ENCODE assay signal across 13 mouse cellular contexts in the genomic region with DNA sequence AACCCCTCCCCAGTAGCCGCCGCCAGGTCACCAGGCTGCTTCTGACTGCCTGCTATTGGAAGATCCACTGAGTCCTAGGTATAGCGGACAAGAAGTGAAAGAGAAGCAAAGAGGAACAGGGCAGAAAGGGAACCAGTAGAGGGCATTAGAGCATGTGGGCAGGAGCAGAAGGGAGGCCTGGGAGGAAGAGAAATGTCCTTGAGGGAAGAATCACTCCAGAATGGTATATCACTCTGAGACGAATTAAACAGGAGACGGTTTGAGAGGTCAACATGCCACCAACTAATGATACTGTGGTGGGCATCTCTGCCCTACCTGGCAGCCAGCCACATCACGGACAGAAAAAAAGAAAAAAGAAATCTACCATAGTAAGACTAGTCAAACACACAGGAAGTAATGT. TPM values are rescaled to one million over a fixed set of nuclear protein-coding genes. Genes with fewer than 3 reads are reported as not detected.
DNase-seq lines count a peak whose midpoint lies in the region; ATAC-seq and TF ChIP-seq lines count a peak whose summit lies in the region.
"Had no signal": no experiment of that assay in that cellular context is flagged by ENCODE, and none has a peak within 500 bp of the region (broad histone marks: within the 10 kb centered on the region; RNA-seq: fewer than 3 reads in every experiment).

No protein-coding gene starts in this region.

- TF ChIP-seq EP300 in heart, postnatal 0 days (IDR thresholded peaks at IDR 0.05; ENCODE audit: low read depth): no peak

- H3K4me1 ChIP-seq in heart, postnatal 0 days (ENCODE audit: control insufficient read depth, insufficient read depth): peaks cover 10% of the 10 kb centered on the region
- peaks cover 5% of the 10 kb centered on the region; the same call in 1 of the 2 replicates for H3K4me1 ChIP-seq in heart, embryonic 11.5 days (ENCODE audit: control insufficient read depth, insufficient read depth, low read length)
- H3K4me1 ChIP-seq in midbrain, postnatal 0 days (ENCODE audit: insufficient read depth, low read length): peaks cover 2% of the 10 kb centered on the region; the same call in 1 of the 2 replicates
- no peaks in the 10 kb centered on the region for H3K4me1 ChIP-seq in midbrain, embryonic 11.5 days (ENCODE audit: control insufficient read depth, insufficient read depth, low read length)
- peaks cover 55% of the 10 kb centered on the region for H3K4me1 ChIP-seq in embryonic facial prominence, embryonic 10.5 days

- intact Hi-C loops in gastrocnemius, postnatal 36 days (cut with DNase I): loop anchor here (10.0 kb wide), 1 partner anchor 196 kb away; no protein-coding TSS in a partner anchor

- no peaks in the 10 kb centered on the region for H3K9me3 ChIP-seq in heart, postnatal 0 days (replicated peaks; ENCODE audit: control insufficient read depth, low read length)
- no peaks in the 10 kb centered on the region for H3K9me3 ChIP-seq in heart, embryonic 11.5 days (replicated peaks; ENCODE audit: control insufficient read depth, low read length)
- no peaks in the 10 kb centered on the region for H3K9me3 ChIP-seq in midbrain, postnatal 0 days (ENCODE audit: low read length)
- no peaks in the 10 kb centered on the region for H3K9me3 ChIP-seq in midbrain, embryonic 11.5 days (ENCODE audit: control insufficient read depth, low read length)
- no peaks in the 10 kb centered on the region for H3K9me3 ChIP-seq in embryonic facial prominence, embryonic 10.5 days
- H3K9me3 ChIP-seq: embryonic facial prominence, embryonic 12.5 days had no signal

- ATAC-seq in heart, postnatal 0 days (ENCODE audit: insufficient read depth, low read depth): 0 out of 2 replicates have a peak, but pooled peaks have one; percentile 20
- no peak for ATAC-seq in heart, embryonic 11.5 days (replicated peaks; ENCODE audit: insufficient number of reproducible peaks, low FRiP score, low TSS enrichment)
- ATAC-seq in midbrain, postnatal 0 days (ENCODE audit: low FRiP score): no peak
- no peak for ATAC-seq in midbrain, embryonic 11.5 days (ENCODE audit: low FRiP score)

- H3K27me3 ChIP-seq in heart, postnatal 0 days (ENCODE audit: control insufficient read depth, insufficient read depth, low read length): no peaks in the 10 kb centered on the region
- no peaks in the 10 kb centered on the region for H3K27me3 ChIP-seq in heart, embryonic 11.5 days (ENCODE audit: control insufficient read depth, insufficient read depth, low read length)
- no peaks in the 10 kb centered on the region for H3K27me3 ChIP-seq in midbrain, postnatal 0 days (ENCODE audit: insufficient read depth, low read length)
- H3K27me3 ChIP-seq in midbrain, embryonic 11.5 days (ENCODE audit: control insufficient read depth, insufficient read depth, low read length): no peaks in the 10 kb centered on the region
- H3K27me3 ChIP-seq in embryonic facial prominence, embryonic 10.5 days (replicated peaks; ENCODE audit: low read depth, poor library complexity, severe bottlenecking): peaks cover 7% of the 10 kb centered on the region; the same call in 1 of the 2 replicates
- H3K27me3 ChIP-seq: embryonic facial prominence, embryonic 12.5 days had no signal

- no peak overlapping the region for H3K4me3 ChIP-seq in heart, postnatal 0 days (ENCODE audit: low read depth, low read length)
- no peak overlapping the region for H3K4me3 ChIP-seq in heart, embryonic 11.5 days (ENCODE audit: low read depth, low read length)
- H3K4me3 ChIP-seq in midbrain, postnatal 0 days (ENCODE audit: low read depth, low read length): no peak overlapping the region
- no peak overlapping the region for H3K4me3 ChIP-seq in midbrain, embryonic 11.5 days (ENCODE audit: low read depth, low read length)
- no peak overlapping the region for H3K4me3 ChIP-seq in embryonic facial prominence, embryonic 10.5 days
- H3K4me3 ChIP-seq: embryonic facial prominence, embryonic 12.5 days had no signal

- no peaks in the 10 kb centered on the region for H3K36me3 ChIP-seq in heart, postnatal 0 days (replicated peaks; ENCODE audit: control insufficient read depth, insufficient read depth, low read length)
- H3K36me3 ChIP-seq in heart, embryonic 11.5 days (ENCODE audit: control insufficient read depth, insufficient read depth, low read length): no peaks in the 10 kb centered on the region
- no peaks in the 10 kb centered on the region for H3K36me3 ChIP-seq in midbrain, postnatal 0 days (ENCODE audit: insufficient read depth, low read length)
- H3K36me3 ChIP-seq in midbrain, embryonic 11.5 days (ENCODE audit: control insufficient read depth, insufficient read depth, low read length): no peaks in the 10 kb centered on the region
- no peaks in the 10 kb centered on the region for H3K36me3 ChIP-seq in embryonic facial prominence, embryonic 10.5 days (replicated peaks)
- H3K36me3 ChIP-seq: embryonic facial prominence, embryonic 12.5 days had no signal

- TF ChIP-seq CTCF in heart, postnatal 0 days (IDR thresholded peaks at IDR 0.05; ENCODE audit: low read depth): peak; percentile 46
- TF ChIP-seq CTCF in midbrain, postnatal 0 days (IDR thresholded peaks at IDR 0.05): peak; percentile 52

- no peak for DNase-seq in heart, postnatal 0 days (ENCODE audit: low spot score)
- DNase-seq in midbrain, postnatal 0 days (ENCODE audit: low spot score): no peak
- no peak for DNase-seq in midbrain, embryonic 11.5 days (ENCODE audit: low spot score, missing footprints)
- peak; percentile 47 to 58 for DNase-seq in cerebellum, postnatal 14 days
- no peak for DNase-seq in embryonic facial prominence, embryonic 10.5 days (ENCODE audit: low spot score)
- DNase-seq in spleen, postnatal 4 days (ENCODE audit: low spot score in 2 of 2): no peak
- DNase-seq in gastrocnemius, postnatal 36 days: no peak
- DNase-seq: thymus, postnatal 14 days had no signal

- no peak overlapping the region for H3K4me2 ChIP-seq in heart, postnatal 0 days (ENCODE audit: low read depth, low read length)
- H3K4me2 ChIP-seq in heart, embryonic 11.5 days: no peak overlapping the region
- no peak overlapping the region for H3K4me2 ChIP-seq in midbrain, postnatal 0 days (ENCODE audit: low read depth, low read length, poor library complexity, severe bottlenecking)
- no peak overlapping the region for H3K4me2 ChIP-seq in midbrain, embryonic 11.5 days
- H3K4me2 ChIP-seq: embryonic facial prominence, embryonic 12.5 days had no signal

- H3K27ac ChIP-seq in heart, postnatal 0 days (ENCODE audit: low read depth): no peak overlapping the region
- no peak overlapping the region for H3K27ac ChIP-seq in heart, embryonic 11.5 days (ENCODE audit: low read depth, low read length)
- no peak overlapping the region for H3K27ac ChIP-seq in midbrain, postnatal 0 days (ENCODE audit: low read depth, low read length)
- no peak overlapping the region for H3K27ac ChIP-seq in midbrain, embryonic 11.5 days (ENCODE audit: low read depth, low read length)
- H3K27ac ChIP-seq in embryonic facial prominence, embryonic 10.5 days (replicated peaks): no peak overlapping the region
- H3K27ac ChIP-seq: embryonic facial prominence, embryonic 12.5 days had no signal

- 70% methylated on average over 6 of the region's 6 CpGs for WGBS in heart, postnatal 0 days
- 76% methylated on average over 6 of the region's 6 CpGs for WGBS in heart, embryonic 11.5 days (ENCODE audit: insufficient replicate concordance)
- 86% methylated on average over 6 of the region's 6 CpGs for WGBS in midbrain, postnatal 0 days
- 92% methylated on average over 6 of the region's 6 CpGs for WGBS in midbrain, embryonic 11.5 days
- 85% methylated on average over 6 of the region's 6 CpGs for WGBS in embryonic facial prominence, embryonic 10.5 days

- H3K9ac ChIP-seq in heart, postnatal 0 days (replicated peaks; ENCODE audit: low read depth, low read length): no peak overlapping the region
- no peak overlapping the region for H3K9ac ChIP-seq in heart, embryonic 11.5 days (ENCODE audit: low read depth, low read length)
- H3K9ac ChIP-seq in midbrain, postnatal 0 days (replicated peaks; ENCODE audit: low read length, poor library complexity, severe bottlenecking): no peak overlapping the region
- H3K9ac ChIP-seq in midbrain, embryonic 11.5 days (ENCODE audit: low read length): no peak overlapping the region
- H3K9ac ChIP-seq: embryonic facial prominence, embryonic 12.5 days had no signal

RNA-seq across cellular contexts. Expression of a gene that starts 9.9 kb away (rescaled TPM):
- not detected in 2 replicates for total RNA-seq in heart, postnatal 0 days (2014; rRNA removed; ENCODE audit: low replicate concordance)
- 0.08 TPM in 1 of 2 replicates, not detected in the other for polyA plus RNA-seq in heart, postnatal 0 days (2015; fragmentation: Nextera tagmentation; extraction: Ambion mirVana)
- not detected in 2 replicates for polyA plus RNA-seq in heart, embryonic 11.5 days (2014; fragmentation: Nextera tagmentation; extraction: Ambion mirVana)
- not detected in 2 replicates for total RNA-seq in midbrain, postnatal 0 days (2014; rRNA removed)
- polyA plus RNA-seq in midbrain, postnatal 0 days (2015; fragmentation: Nextera tagmentation; extraction: Ambion mirVana): 0.10 TPM in 1 of 2 replicates, not detected in the other
- polyA plus RNA-seq in midbrain, embryonic 11.5 days (2014; fragmentation: Nextera tagmentation; extraction: Ambion mirVana): 0.11 TPM in 1 of 2 replicates, not detected in the other
- polyA plus RNA-seq in embryonic facial prominence, embryonic 10.5 days (2016; fragmentation: Nextera tagmentation; extraction: Ambion mirVana): 0.10 and 0.22 TPM in 2 replicates
- not detected for total RNA-seq in gastrocnemius, postnatal 36 days (2021)
- total RNA-seq: adrenal gland, adult 18-20 months; layer of hippocampus, postnatal 10 days had no signal
- polyA plus RNA-seq: embryonic facial prominence, embryonic 12.5 days; liver, embryonic 16.5 days had no signal

Comparison
In these comparisons a context has a peak if more than half of its experiments do, and no peak if none do; other contexts are left out.
1. DNase-seq: peak in cerebellum, postnatal 14 days (2 of 2); none in heart, postnatal 0 days (single experiment), midbrain, postnatal 0 days (single experiment), midbrain, embryonic 11.5 days (single experiment), embryonic facial prominence, embryonic 10.5 days (single experiment), spleen, postnatal 4 days (0 of 2) and gastrocnemius, postnatal 36 days (0 of 2).